Mouse (Mus musculus): Measurements from ENCODE around the gene Rps6ka2.
"Not testable (repeated sequence)": the region's sequence is repeated elsewhere in the genome, so short reads cannot be mapped to it uniquely, and the experiment has no call there.

Rps6ka2 gene

DNA sequence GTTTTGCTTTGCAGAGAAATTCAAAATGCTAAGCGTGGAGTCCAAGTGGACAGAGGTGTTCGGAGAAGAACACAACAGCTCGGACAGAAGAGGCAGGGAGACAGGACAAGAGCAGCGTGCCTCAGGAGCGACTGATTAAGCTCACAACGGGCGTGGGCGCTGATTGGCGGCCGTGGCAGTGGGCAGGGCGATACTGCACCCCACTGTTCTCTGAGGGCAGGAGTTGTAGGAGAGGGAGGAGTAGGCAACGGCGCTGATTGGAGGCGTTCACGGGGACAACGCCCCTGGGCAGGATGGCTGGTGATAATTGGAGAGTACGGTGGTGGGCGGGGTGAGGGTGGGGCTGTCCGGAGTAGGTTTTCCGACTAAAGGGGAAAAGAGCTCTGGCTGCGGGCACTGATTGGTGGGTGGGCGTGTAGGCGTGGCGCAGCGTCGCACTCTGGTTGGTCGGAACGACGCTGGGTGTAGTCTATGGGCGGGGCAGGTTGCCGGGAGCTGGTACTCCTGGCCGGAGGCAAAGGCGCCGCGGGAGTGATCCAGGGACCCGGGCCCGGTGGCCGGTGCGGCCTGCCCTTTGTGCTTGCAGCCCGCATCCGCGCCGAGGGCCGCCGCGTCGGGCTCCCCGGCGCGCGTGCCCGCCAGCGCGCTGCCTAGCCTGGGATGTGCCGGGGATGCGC is at the start of gene Rps6ka2:
Rps6ka2 (plus strand) TSS at position 489 of the 677 bp plus-strand sequence.
- peak; percentile 93 to 97 for DNase-seq

DNA sequence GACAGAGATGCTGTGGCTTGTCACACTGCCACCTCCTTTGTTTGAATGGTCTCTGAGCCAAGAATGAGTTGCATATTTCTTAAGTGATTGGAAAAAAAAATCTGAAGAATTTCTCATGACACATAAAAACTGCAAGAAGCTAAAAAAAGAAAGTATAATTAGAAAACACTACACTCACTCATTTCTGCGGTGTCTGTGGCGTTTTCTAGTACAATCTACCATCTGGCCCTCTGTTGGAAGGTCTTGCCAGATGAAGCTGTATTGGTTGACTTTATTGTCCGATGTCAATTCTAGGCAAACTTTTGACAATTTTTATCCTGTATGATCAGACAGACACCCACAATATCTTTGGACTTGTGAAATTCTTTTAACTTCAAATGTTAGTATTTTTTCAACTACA is 49.1 kb upstream of the Rps6ka2 start:
- DNase-seq, result not testable (repeated sequence)

DNA sequence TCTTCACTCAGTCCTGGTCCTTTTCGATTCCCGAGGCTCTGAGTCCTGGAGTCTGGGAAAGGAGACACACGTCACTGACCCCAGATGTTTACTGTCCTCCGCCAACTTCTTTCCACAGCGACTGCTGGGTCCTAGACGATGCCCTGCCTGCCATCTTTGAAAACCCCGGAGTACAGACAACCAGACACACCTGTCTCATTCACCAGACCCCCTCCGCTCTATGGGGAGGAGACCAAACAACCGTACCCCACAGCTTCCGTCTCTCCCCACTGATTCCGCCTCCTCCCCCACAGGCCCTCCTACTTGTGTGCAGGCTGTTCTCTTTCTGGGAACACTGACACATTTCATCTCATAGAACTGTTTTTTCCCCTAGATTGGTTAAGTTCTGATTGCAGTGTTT is 47.4 kb upstream of the Rps6ka2 start:
- not testable (repeated sequence) for DNase-seq

DNA sequence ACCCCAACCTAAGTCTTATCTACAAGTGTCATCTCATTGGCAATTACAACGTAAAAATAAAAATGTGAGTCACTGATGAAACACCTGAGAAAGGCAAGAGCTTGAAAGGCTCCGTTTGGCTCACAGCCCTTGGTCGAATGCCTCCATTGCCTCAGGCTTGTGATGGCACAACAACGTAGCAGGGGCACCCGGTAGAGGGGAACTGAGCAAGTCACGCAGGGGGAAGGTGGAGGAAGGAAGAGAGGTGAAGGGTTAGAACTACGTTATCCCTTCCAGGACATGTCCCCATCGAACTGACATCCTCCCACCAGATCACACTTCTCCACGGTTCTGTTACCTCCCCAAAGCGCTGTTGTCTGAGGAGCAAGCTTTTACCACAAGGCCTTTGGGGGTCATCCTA is 43.4 kb upstream of the Rps6ka2 start:
- not testable (repeated sequence) for DNase-seq

DNA sequence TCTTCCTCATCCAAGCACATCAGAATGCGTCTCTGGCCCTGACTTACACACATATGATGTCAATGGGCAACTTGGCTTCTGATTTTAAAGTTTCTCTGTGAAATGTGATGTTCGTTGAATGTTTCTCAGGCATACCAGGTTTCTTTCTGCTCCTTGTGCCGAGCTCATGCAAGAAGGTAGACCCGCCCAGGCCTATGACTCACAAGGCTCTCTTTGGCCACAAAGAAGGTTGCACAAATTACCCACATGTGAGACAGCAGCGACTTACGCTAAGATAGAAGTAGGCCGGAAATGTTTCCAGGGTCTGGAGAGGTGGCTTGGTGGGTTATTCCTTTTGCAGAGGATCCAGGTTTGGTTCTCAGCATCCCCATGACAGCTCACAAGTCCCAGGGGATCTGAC is 35.9 kb upstream of the Rps6ka2 start:
- DNase-seq, result not testable (repeated sequence)

DNA sequence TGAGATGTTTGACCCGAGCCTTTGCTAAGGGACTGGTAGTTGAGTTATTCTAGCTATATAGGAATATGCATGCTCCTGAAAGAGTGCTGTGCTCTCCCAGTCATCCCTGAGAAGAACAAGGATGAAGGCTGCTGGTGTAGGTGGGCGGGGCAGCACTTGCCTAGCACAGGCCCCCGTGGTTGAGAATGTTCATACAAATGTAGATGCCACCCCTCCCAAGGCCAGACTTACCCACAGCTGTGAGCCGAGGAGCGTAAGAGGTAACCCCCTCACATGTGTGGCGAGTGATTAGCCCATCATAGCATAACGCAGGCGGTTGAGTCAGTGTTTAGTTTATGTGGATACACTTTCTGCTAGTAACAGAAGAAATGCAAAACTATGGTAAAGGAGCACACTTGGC is 34.6 kb upstream of the Rps6ka2 start:
- DNase-seq, result not testable (repeated sequence)

DNA sequence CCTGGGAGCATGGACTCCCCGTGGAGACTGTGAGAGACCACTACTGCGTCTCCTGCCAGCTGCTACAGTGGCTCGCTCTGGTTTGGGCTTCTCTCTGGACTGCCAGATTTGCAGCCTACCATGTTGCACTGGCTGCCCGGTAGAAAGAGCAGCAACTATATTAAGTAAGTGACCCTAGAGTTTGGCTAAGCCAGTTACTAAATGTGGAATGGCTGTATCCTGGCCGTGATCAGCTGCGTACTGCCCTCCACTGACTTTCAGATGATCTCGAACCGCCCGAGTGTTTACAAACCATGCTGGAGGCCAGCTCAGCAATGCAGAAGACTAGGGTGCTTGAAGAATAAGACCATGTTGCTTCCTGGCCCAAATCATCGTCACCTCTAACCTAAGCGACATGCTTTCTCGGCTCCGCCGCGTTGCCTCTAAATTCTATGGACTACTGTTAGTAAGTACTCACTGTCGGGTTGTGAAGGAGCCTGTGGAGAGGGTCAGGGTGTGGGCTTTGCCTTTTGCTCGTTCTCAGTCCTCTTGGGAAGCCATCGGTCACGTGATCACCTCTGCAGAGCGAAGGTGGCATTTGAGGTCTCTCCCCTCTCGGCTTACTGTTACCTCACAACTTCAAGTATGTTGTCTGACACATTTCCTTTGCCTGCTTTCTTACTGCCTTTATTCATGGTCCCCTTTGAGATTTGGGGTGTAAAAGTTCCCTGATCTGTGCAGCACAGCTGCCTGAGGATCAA is 31.6 kb upstream of the Rps6ka2 start:
- no peak for DNase-seq

DNA sequence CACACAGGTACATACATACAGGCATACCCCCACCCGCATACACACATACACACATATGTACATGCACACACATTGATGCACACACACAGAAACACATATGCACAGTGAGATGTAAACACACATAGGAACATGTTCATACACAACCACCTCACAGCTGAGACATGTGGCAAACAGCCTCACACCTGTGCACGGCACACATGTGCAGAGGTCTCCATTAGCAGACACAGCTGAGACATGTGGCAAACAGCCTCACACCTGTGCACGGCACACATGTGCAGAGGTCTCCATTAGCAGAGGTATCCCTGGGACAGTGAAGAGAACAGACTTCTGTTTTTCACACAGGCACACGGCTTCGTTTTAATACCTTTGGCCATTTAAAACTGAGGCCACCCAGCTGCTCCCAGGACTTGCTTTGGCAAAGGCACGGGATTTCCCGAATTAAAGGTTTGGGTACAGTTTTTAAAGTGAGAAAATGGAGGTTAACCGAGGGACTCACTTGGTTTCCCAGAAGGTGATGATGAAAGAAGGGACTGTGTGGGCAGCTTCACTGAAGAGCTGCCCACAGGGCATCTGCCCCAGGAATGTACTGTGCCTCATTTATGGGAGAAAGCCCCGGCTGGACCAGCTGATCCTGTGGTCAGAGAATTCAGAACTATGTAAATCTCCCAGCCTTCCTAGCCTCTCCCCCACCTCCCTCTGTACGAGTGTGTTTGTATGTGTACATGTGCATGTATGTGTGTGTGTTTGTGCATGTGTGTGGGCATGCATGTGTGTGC is 29.3 kb upstream of the Rps6ka2 start:
- DNase-seq, result no peak

DNA sequence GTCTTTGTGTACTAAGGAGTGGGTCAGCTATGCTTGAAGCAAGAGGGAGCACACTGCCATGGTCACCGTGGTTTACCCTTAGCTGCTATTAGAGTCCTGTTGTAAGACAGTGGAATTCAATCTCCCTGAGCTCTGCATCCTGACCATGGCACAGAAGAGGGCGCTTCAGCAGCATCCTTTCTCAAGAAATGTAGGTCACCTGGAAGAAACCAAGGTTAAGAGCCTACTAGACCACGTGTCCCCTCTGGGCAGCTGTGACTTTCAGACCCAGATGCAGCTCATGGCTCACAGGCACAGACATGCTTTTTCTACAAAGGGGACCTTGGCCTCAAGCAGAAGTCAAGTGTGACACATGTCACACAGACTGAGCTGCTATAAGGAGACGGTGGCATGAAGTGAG is 27.5 kb upstream of the Rps6ka2 start:
- peak in 1 of 2 experiments; percentile 11 for DNase-seq

DNA sequence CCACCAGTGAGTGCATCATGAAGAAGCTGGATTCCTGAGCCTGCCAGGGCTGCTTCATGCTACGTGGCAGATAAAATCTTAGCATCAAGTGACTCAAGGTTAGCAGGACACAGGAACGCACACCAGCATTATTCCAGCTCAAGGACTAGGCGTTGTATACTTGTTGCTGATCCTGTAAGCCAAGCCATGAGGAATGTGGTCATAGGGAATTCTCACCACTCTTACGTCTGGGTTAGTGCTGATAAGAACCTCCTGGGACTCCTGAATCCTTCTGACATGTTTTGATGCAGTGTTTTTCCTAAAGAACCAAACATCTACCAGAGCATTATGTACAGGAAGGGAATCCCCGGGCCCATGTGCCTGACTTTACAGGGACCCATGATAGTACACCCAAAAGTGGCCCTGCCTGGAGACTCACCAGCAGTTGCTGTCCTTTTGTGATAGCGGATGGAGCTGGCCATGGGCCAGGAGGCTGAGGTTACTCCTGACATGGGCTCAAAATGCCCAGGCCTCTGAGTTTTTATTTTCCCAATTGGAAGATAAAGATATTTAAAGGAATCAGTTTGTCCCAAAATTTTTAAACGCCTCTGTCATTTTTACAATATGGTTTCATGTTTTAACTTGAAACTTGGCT is 25.9 kb upstream of the Rps6ka2 start:
- no peak for DNase-seq

DNA sequence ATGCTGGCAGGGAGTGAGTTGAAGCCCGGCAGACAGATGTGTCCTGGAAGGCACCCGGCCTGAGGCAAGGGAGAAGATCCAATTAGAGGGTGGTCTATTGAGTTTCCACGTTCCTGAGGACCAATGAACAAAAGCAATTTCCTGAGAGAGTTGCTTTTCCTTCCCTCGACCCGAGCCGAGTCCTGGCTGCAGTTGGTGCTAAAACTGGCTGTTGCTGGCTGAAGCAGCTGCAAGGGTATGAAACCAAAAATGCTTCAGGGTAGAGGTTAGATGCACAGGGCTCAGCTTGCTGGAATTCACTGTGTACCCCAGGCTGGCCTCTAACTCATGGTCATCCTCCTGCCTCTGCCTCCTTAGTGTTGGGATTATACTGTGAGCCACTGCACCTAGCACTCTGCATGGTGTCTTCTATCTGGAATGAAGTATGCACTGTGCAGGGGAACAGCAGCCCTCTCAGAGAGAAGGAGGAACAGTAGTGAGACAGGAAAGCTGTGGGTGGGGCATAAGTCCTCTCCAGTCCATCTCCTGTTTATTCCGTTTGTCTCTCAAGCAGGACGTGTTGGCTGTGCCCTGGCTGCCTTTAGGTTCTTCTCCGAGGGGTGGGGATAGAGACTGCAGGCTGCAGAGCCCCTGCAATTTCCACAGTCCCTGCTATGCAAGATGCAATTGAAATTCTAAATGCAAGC is 24.4 kb upstream of the Rps6ka2 start:
- no peak for DNase-seq

DNA sequence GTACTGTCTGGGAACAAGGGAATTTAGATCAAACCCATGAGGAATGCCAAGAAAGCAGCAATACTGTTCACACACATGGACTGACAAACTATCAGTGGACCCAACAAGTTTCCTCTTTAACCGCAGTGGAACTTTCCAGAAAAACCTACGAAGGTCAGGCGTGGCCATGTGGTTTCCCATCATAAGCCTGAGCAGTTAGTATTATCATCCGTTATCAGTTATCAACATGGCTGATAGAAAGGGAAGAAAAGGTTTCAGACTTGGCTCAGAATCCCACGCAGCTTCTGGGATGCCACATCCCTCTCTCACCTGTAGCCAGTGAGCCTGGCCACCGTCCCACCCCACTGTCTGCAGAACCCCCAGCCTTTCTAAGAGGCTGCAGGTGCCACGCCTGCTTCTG is 23.4 kb upstream of the Rps6ka2 start:
- DNase-seq, result no peak

DNA sequence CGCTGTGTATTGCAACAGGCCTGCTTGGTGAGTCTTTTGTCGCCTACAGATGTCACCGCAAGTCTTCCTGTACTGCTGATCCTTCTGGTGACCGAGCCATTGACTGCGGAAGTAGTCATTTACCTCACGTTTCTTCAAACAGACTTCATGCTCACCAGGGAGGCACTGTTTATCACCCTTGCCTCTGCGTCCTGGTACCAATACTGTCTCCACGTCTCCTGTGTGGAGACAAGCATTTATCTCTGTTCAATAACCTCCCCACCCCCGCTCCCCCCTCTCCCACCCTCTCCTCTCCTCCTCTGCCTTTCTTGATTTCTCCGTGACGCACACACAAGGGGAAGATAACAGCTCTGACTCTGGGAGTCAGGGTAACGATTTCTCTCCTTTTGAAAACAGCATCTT is 22.0 kb upstream of the Rps6ka2 start:
- no peak for DNase-seq

DNA sequence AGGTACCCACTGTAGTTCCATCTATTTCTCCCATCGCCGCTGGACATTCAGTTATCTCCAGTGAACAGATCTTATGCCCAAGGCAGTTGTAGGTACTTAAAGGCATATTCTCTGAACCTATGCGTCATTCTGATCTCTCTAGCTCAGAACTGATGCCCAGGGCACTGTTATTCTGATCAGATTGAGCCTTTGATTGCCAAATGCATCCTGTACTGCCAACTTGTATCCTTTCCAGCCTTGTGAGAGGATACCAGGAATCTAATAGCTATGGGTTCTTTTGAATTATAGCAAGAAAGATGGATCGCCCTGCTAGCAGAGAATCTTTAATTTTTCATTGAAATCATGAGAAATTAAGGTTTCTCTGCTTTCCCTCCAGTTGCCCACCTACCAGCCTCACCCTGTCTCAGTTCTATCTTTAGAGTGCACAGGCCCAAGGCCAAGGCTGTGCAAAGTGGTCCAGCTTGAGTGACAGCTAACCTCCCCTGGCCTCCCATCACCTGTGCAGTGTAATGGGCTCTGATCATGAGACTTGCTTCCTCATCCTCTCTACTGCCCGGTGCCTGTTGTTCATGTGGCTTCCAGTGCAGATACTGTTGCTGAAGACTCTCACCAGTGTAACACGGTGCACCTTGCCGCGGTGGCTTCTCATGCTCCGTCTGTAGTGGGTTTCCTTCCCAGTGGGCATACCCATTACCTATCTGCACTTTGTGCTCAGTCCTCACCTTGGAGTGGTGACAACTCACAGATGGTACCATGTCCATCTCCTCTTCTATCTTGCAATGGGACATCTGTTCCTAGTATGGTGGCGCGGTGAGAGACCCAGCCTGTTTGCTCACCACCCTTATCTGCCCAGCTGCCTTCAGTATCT is 20.4 kb upstream of the Rps6ka2 start:
- DNase-seq, result no peak

DNA sequence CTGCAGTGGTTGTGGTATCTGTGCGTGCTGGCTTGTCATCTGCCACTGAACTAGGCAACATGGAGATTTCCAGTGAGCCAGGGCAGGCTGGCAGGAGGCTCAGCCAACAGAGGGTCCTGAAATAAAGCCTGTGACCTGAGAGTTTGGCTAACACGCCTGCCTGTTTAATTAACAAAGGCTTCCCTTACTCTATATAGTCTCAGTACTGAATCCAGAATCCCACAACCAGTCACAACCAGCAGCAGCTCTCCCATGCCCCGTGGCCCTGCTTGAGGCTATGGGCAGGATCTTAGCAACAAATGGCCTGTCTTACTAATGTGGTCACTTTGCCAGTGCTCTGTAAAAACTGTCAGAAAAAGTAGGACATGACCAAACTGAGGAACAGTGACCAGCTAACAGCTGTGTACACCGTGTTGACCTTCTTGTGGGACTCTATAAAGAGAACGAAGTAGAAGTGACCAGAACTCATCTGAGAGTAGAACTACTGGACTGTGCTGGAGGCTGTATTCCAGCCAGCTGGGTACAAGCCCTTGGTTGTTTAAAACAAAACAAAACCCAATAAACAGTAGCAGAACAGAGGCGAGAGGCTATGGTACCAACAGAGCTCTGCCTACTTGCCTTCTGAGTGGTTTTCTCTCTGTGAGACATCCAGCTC is 18.3 kb upstream of the Rps6ka2 start:
- DNase-seq, result no peak

DNA sequence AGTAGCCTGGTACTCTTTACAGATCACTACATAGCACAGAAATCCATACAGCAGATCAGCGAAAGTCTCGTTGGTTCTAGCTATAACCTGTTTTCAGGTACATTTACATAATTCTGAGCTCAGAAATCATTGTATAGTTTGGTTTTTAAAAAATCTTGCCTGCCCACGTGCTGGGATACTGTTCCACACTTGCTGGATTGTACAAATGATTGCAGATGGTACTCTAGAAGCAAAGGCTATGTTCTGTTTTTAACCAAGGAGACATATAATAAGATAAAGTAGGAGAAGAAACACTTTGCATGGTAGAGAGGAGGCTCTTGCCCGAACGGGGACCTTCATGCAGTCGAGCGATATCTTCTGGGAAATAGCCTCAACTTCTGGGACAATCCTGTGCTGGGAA is 17.3 kb upstream of the Rps6ka2 start:
- no peak for DNase-seq

DNA sequence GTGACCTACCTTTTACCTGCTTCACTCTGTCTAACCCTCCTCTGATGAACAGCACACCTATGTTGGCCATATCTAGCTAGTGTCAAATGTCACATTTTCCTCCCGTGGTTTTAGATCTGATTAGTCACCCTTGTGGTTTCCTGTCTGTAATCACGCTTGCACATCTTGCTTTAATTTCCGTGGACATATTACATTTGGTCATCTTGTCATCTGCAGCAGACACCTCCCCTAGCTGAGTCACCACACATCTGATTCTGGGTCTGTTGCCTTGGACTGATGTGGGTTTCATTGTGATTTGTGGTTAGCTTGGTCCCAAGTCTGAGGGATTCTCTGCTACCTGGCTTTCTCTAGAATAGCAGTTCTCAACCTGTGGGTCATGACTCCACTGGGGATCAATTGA is 6.0 kb upstream of the Rps6ka2 start:
- DNase-seq, result no peak

DNA sequence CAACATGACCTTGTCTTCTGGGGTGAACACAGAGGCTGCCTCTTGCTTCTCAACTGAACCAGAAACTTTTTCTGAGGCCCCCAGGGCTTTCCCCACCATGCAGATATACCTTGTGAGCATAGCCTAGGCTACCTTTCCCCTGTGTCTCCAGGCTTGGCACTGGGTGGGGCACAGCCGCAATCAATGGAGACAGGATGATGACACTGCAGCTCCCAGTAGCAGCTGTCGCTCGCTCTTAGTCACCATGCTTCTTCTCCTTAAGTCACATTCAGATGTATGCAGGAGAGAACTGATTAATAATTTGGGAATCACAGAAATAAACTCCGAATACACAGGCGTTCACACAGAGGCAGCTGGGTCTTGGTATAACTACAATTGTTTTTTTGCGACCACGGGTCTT is 4.4 kb upstream of the Rps6ka2 start:
- no peak for DNase-seq

DNA sequence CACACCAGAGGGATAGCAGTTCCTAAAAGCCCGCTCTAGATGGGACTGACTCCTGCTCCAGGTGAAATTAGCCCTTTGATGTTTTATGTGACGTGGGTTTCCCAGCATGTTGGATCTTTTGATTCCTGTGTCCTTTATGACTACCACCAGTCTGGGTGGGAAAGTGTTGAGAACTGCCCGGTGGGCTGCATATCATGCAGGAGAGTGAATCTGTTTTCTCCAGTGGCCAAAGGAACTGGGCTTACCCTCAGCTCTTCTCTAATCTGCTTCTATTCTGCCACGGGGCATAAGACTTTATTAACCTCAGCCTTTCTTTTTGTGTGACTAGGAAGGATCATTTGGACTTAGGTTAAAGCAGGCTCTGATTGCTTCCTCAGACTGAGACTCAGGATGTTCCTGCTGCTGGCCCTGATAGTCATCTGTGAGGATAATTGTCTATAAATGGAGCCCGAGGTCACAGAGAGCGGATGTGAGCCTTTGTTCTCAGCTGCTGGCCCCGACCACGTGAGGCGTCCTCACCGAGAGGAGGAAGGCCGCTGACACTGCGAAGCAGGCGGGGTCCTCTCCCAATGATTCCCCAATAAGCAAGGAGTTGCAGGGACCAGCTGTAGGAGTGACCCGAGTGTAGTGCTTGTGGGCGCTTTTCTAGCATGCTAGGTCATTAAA is 821 bp upstream of the Rps6ka2 start:
- DNase-seq, result peak; percentile 46

All from thymus, adult 18-20 months (tissue).